ENCODE assay signal across 10 mouse cellular contexts in the genomic region with DNA sequence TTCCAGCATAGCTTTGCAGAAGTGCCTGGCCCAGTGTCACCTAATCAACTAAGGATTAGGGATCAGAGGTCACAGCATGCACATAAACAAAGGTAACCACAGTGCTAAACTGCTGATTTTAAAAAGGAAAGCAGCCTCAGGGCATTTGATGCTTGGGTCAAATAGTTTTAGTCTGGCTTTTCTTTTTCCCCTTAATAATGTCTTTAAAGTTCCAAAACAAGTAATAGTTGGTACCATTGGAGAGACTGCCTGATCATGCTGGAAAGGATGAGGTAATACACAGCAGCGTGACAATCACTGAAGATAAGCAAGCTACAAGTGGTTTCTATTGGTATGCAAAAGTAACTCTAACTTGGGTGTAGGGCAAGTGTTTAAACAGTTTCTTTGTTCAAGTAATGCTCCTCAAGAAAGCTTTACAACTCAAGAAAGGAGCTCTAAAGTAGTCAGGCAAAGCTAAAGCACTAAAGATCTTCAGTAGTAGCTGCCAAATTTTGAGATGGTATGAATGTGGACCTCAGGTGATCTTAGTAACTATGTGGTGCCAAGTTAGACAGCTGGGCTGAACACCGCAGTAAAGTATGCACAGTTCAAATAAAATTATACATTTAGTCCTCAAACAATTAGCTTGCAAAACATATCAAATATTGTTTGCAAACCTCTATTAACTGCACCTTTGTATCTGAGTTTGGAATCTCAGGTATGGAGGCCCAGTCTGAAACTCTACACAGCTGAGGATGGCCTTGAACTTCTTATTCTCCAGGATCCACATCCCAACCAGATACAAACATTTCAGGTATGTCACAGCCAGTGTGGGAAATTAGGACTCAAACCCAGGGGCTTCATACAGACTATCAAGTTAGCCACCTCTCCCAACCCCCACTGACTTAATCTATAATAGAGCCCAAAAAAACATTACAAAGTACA. TPM values are rescaled to one million over a fixed set of nuclear protein-coding genes. Genes with fewer than 3 reads are reported as not detected.
DNase-seq lines count a peak whose midpoint lies in the region; ATAC-seq and TF ChIP-seq lines count a peak whose summit lies in the region.
"Had no signal": no experiment of that assay in that cellular context is flagged by ENCODE, and none has a peak within 500 bp of the region (broad histone marks: within the 10 kb centered on the region; RNA-seq: fewer than 3 reads in every experiment).

No protein-coding gene starts in this region.

- TF ChIP-seq EP300 in heart, adult 2 months (IDR thresholded peaks at IDR 0.05; ENCODE audit: insufficient read depth, low read depth, low read length): no peak

- H3K4me3 ChIP-seq in heart, adult 2 months: no peak overlapping the region
- H3K4me3 ChIP-seq in midbrain, embryonic 12.5 days: no peak overlapping the region
- no peak overlapping the region for H3K4me3 ChIP-seq in midbrain, postnatal 0 days (ENCODE audit: low read depth, low read length)
- H3K4me3 ChIP-seq in hindbrain, postnatal 0 days (ENCODE audit: low read length): no peak overlapping the region
- no peak overlapping the region for H3K4me3 ChIP-seq in small intestine, adult 2 months (ENCODE audit: low read depth, low read length)

- H3K4me1 ChIP-seq in heart, adult 2 months (ENCODE audit: control insufficient read depth, insufficient read depth, low read length): peaks cover 20% of the 10 kb centered on the region
- H3K4me1 ChIP-seq in midbrain, embryonic 12.5 days: peaks cover 42% of the 10 kb centered on the region
- H3K4me1 ChIP-seq in midbrain, postnatal 0 days (ENCODE audit: insufficient read depth, low read length): peaks cover 10% of the 10 kb centered on the region; the same call in 1 of the 2 replicates
- peaks cover 12% of the 10 kb centered on the region for H3K4me1 ChIP-seq in hindbrain, postnatal 0 days (ENCODE audit: insufficient read depth, low read length)
- peaks cover 21% of the 10 kb centered on the region; the same call in 1 of the 2 replicates for H3K4me1 ChIP-seq in small intestine, adult 2 months (ENCODE audit: control insufficient read depth, insufficient read depth, insufficient read length, low read length)

- 32% methylated on average over 2 of the region's 2 CpGs for WGBS in heart, adult 2 months
- 84% methylated on average over 2 of the region's 2 CpGs for WGBS in midbrain, embryonic 12.5 days
- WGBS in midbrain, postnatal 0 days: 64% methylated on average over 2 of the region's 2 CpGs
- WGBS in hindbrain, postnatal 0 days: 74% methylated on average over 2 of the region's 2 CpGs
- 19% methylated on average over 2 of the region's 2 CpGs for WGBS in small intestine, adult 2 months

- H3K9ac ChIP-seq in heart, adult 2 months (ENCODE audit: low read depth, low read length): 0 out of 2 replicates have a peak overlapping the region, but pooled peaks have one; percentile 35
- H3K9ac ChIP-seq in midbrain, embryonic 12.5 days (replicated peaks): no peak overlapping the region
- no peak overlapping the region for H3K9ac ChIP-seq in midbrain, postnatal 0 days (replicated peaks; ENCODE audit: low read length, poor library complexity, severe bottlenecking)
- no peak overlapping the region for H3K9ac ChIP-seq in hindbrain, postnatal 0 days (replicated peaks; ENCODE audit: low read length)

- DNase-seq in heart, adult 2 months: no peak
- DNase-seq in heart, postnatal 14 days: no peak
- DNase-seq in midbrain, postnatal 0 days (ENCODE audit: low spot score): no peak
- no peak for DNase-seq in hindbrain, postnatal 0 days (ENCODE audit: low spot score)
- no peak for DNase-seq in adrenal gland, adult 8-10 months
- no peak for DNase-seq in right cerebral cortex, adult 18-20 months
- DNase-seq: lung, postnatal 4 days had no signal

- H3K79me2 ChIP-seq in heart, adult 2 months (replicated peaks; ENCODE audit: control insufficient read depth, insufficient read depth, low read length): peaks cover 9% of the 10 kb centered on the region

- H3K27ac ChIP-seq in heart, adult 2 months: peak overlapping the region; percentile 80
- H3K27ac ChIP-seq in midbrain, embryonic 12.5 days (replicated peaks): peak overlapping the region; percentile 7; the same call in 1 of the 2 replicates
- H3K27ac ChIP-seq in midbrain, postnatal 0 days (ENCODE audit: low read depth, low read length): no peak overlapping the region
- H3K27ac ChIP-seq in hindbrain, postnatal 0 days: peak overlapping the region; percentile 20; the same call in 1 of the 2 replicates
- H3K27ac ChIP-seq in small intestine, adult 2 months (ENCODE audit: insufficient read depth, low read depth, low read length): peak overlapping the region; percentile 76

- no peak for TF ChIP-seq POLR2A in heart, adult 2 months (IDR thresholded peaks at IDR 0.05; ENCODE audit: insufficient read depth, low read depth, low read length)
- no peak for TF ChIP-seq POLR2A in small intestine, adult 2 months (IDR thresholded peaks at IDR 0.05; ENCODE audit: low read depth, low read length)

- ATAC-seq in midbrain, embryonic 12.5 days (ENCODE audit: low FRiP score, low read depth): no peak
- no peak for ATAC-seq in midbrain, postnatal 0 days (ENCODE audit: low FRiP score)
- ATAC-seq in hindbrain, postnatal 0 days: no peak

- H3K9me3 ChIP-seq in midbrain, embryonic 12.5 days: no peaks in the 10 kb centered on the region
- H3K9me3 ChIP-seq in midbrain, postnatal 0 days (ENCODE audit: low read length): no peaks in the 10 kb centered on the region
- H3K9me3 ChIP-seq in hindbrain, postnatal 0 days (ENCODE audit: low read length): no peaks in the 10 kb centered on the region
- H3K9me3 ChIP-seq: G1E had no signal

- no peak for TF ChIP-seq CTCF in heart, adult 2 months (IDR thresholded peaks at IDR 0.05)
- TF ChIP-seq CTCF in midbrain, postnatal 0 days (IDR thresholded peaks at IDR 0.05): no peak
- no peak for TF ChIP-seq CTCF in hindbrain, postnatal 0 days (IDR thresholded peaks at IDR 0.05; ENCODE audit: low read depth)
- TF ChIP-seq CTCF in small intestine, adult 2 months (IDR thresholded peaks at IDR 0.05; ENCODE audit: extremely low read depth, insufficient read length, insufficient replicate concordance, low read depth, low read length): no peak

- intact Hi-C loops in heart, adult 2 months (cut with DNase I): loop anchor here (10.0 kb wide), 1 partner anchor 210 kb away; a partner anchor contains a TSS
- intact Hi-C loops in heart, postnatal 14 days (cut with DNase I): no loop called here

- no peak overlapping the region for H3K4me2 ChIP-seq in midbrain, embryonic 12.5 days (replicated peaks)
- no peak overlapping the region for H3K4me2 ChIP-seq in midbrain, postnatal 0 days (ENCODE audit: low read depth, low read length, poor library complexity, severe bottlenecking)
- H3K4me2 ChIP-seq in hindbrain, postnatal 0 days (ENCODE audit: low read depth, low read length): 0 out of 2 replicates have a peak overlapping the region, but pooled peaks have one; percentile 71

- peaks cover 60% of the 10 kb centered on the region for H3K36me3 ChIP-seq in heart, adult 2 months (ENCODE audit: control insufficient read depth, insufficient read depth, low read length)
- H3K36me3 ChIP-seq in midbrain, embryonic 12.5 days: 0 out of 2 replicates have a peak, but pooled peaks cover 3% of the 10 kb centered on the region
- H3K36me3 ChIP-seq in midbrain, postnatal 0 days (ENCODE audit: insufficient read depth, low read length): no peaks in the 10 kb centered on the region
- H3K36me3 ChIP-seq in hindbrain, postnatal 0 days (ENCODE audit: insufficient read depth, low read length): no peaks in the 10 kb centered on the region; the same call in 1 of the 2 replicates
- peaks cover 3% of the 10 kb centered on the region; the same call in 1 of the 2 replicates for H3K36me3 ChIP-seq in small intestine, adult 2 months (ENCODE audit: control insufficient read depth, insufficient read depth, low read length)

- H3K27me3 ChIP-seq in heart, adult 2 months (ENCODE audit: control insufficient read depth, insufficient read depth, low read length): no peaks in the 10 kb centered on the region
- H3K27me3 ChIP-seq in midbrain, embryonic 12.5 days: no peaks in the 10 kb centered on the region
- H3K27me3 ChIP-seq in midbrain, postnatal 0 days (ENCODE audit: insufficient read depth, low read length): no peaks in the 10 kb centered on the region
- H3K27me3 ChIP-seq in hindbrain, postnatal 0 days (ENCODE audit: insufficient read depth, low read length): no peaks in the 10 kb centered on the region
- no peaks in the 10 kb centered on the region for H3K27me3 ChIP-seq in small intestine, adult 2 months (ENCODE audit: control insufficient read depth, insufficient read depth, low read length)

RNA-seq across cellular contexts. Expression of a gene that starts 6.4 kb away (rescaled TPM):
- 10 to 100 TPM; 38.1 to 43.3 TPM for total RNA-seq in heart, adult 2 months (2021)
- 32.9 and 38.0 TPM in 2 replicates for polyA plus RNA-seq in heart, adult 2 months (2012; rRNA removed)
- 10 to 100 TPM; 46.4 to 56.0 TPM for total RNA-seq in heart, postnatal 14 days (2021)
- 54.8 and 61.4 TPM in 2 replicates for polyA plus RNA-seq in midbrain, embryonic 12.5 days (2016; fragmentation: Nextera tagmentation; extraction: Ambion mirVana)
- total RNA-seq in midbrain, postnatal 0 days (2014; rRNA removed): 34.0 and 34.4 TPM in 2 replicates
- polyA plus RNA-seq in midbrain, postnatal 0 days (2015; fragmentation: Nextera tagmentation; extraction: Ambion mirVana): 33.2 and 43.8 TPM in 2 replicates
- 33.4 and 35.2 TPM in 2 replicates for total RNA-seq in hindbrain, postnatal 0 days (2014; rRNA removed)
- 36.1 and 40.7 TPM in 2 replicates for polyA plus RNA-seq in hindbrain, postnatal 0 days (2015; fragmentation: Nextera tagmentation; extraction: Ambion mirVana)
- 12.3 and 28.0 TPM in 2 replicates for polyA plus RNA-seq in small intestine, adult 2 months (2012; rRNA removed)
- total RNA-seq in adrenal gland, adult 8-10 months (2022): 10 to 100 TPM; 38.6 to 65.5 (median 49.7) TPM
